Mouse (Mus musculus) liver, adult 2 months (tissue): ENCODE measurements at regions not wholly inside any gene's neighbourhood (a gene's known extent, or its start where the extent isn't known, plus 50 kb on each side); places are given as distances from the start of the nearest gene placed in this dataset.

Source experiments
- DNase-seq: peaks from one replicate; pipeline ENCODE4 v3.0.0-alpha.2; 2011; ENCODE audit warnings: low read depth, low spot score; ENCODE audit errors: extremely low read depth
- H3K27ac ChIP-seq: fragments of 200-500 bp; replicated peaks from 2 replicates; pipeline ENCODE4 v1.5.1; 2012; ENCODE audit warnings: low read depth, mild to moderate bottlenecking, control low read depth, inconsistent platforms, low read length; ENCODE audit not compliant: insufficient read depth
- H3K27me3 ChIP-seq: fragments of 200-500 bp; 2 replicates; pipeline ENCODE4 v1.6.1; 2012; ENCODE audit warnings: mild to moderate bottlenecking, moderate library complexity, low read length, inconsistent platforms; ENCODE audit not compliant: control insufficient read depth, insufficient read depth
- H3K36me3 ChIP-seq: fragments of 200-500 bp; 2 replicates; pipeline ENCODE4 v1.6.1; 2012; ENCODE audit warnings: low read length, inconsistent platforms; ENCODE audit not compliant: control insufficient read depth, insufficient read depth
- H3K4me1 ChIP-seq: fragments of 200-500 bp; 2 replicates; pipeline ENCODE4 v1.6.1; 2011; ENCODE audit warnings: low read length; ENCODE audit not compliant: control insufficient read depth, insufficient read depth
- H3K4me3 ChIP-seq: fragments of 200-500 bp; 2 replicates; pipeline ENCODE4 v1.5.1; 2011; ENCODE audit warnings: low read depth, mild to moderate bottlenecking, control low read depth, low read length, moderate library complexity; ENCODE audit not compliant: insufficient read depth
- H3K79me2 ChIP-seq: fragments of 200-500 bp; 2 replicates; pipeline ENCODE4 v1.6.1; 2012; ENCODE audit warnings: inconsistent platforms, mild to moderate bottlenecking, low read length, moderate library complexity; ENCODE audit not compliant: control insufficient read depth, insufficient read depth
- H3K9ac ChIP-seq: fragments of 200-500 bp; 2 replicates; pipeline ENCODE4 v1.6.1; 2012; ENCODE audit warnings: low read depth, mild to moderate bottlenecking, control low read depth, inconsistent platforms, low read length
- CTCF ChIP-seq: fragments of 200-500 bp; IDR thresholded peaks from 2 replicates; pipeline ENCODE4 v1.5.1; 2011; ENCODE audit warnings: low read depth, low read length, control low read depth
- POLR2A ChIP-seq: fragments of 200-500 bp; IDR thresholded peaks from 2 replicates; pipeline ENCODE4 v1.6.1; 2011; ENCODE audit warnings: low read length, control low read depth; ENCODE audit not compliant: insufficient read depth; ENCODE audit errors: extremely low read depth
- WGBS: fragments of 180-500 bp; shearing (Covaris S2); methylation state at CpG from one replicate; pipeline ENCODE4 v1.1.7; 2018; 5-methylcytosine and 5-hydroxymethylcytosine counted together

GRCm38 (mm10) chr2:80855214-80855613 is 238.2 kb downstream of the Nup35 start:
- no peak for DNase-seq
- no peak for TF ChIP-seq CTCF
- TF ChIP-seq POLR2A = no peak
- H3K36me3 ChIP-seq = no peaks in the 10 kb centered on the region
- H3K27ac ChIP-seq = no peak overlapping the region
- WGBS = 51% methylated on average over 4 of the region's 4 CpGs
- H3K4me1 ChIP-seq = no peaks in the 10 kb centered on the region
- no peaks in the 10 kb centered on the region for H3K79me2 ChIP-seq
- no peaks in the 10 kb centered on the region for H3K27me3 ChIP-seq
- H3K4me3 ChIP-seq = no peak overlapping the region
- H3K9ac ChIP-seq = no peak overlapping the region

GRCm38 (mm10) chr2:80870046-80870445 is 253.0 kb downstream of the Nup35 start:
- Histone ChIP-seq H3K36me3 (no peaks in the 10 kb centered on the region), H3K4me3 (no peak overlapping the region), H3K9ac (no peak overlapping the region), H3K27me3 (no peaks in the 10 kb centered on the region), H3K4me1 (no peaks in the 10 kb centered on the region), H3K79me2 (no peaks in the 10 kb centered on the region), H3K27ac (no peak overlapping the region)
- WGBS = 74% methylated on average over 9 of the region's 9 CpGs
- TF ChIP-seq POLR2A = no peak
- DNase-seq = no peak

GRCm38 (mm10) chr2:80870458-80870857 is 253.4 kb downstream of the Nup35 start:
- no peaks in the 10 kb centered on the region for H3K36me3 ChIP-seq
- TF ChIP-seq POLR2A (no peak), CTCF (no peak)
- H3K9ac ChIP-seq = no peak overlapping the region
- H3K4me3 ChIP-seq = no peak overlapping the region
- WGBS = 79% methylated on average over 6 of the region's 6 CpGs
- DNase-seq = no peak
- no peaks in the 10 kb centered on the region for H3K79me2 ChIP-seq
- no peaks in the 10 kb centered on the region for H3K27me3 ChIP-seq
- H3K4me1 ChIP-seq = no peaks in the 10 kb centered on the region
- no peak overlapping the region for H3K27ac ChIP-seq

GRCm38 (mm10) chr2:80871356-80871755 is 254.3 kb downstream of the Nup35 start:
- Histone ChIP-seq H3K79me2 (no peaks in the 10 kb centered on the region), H3K36me3 (no peaks in the 10 kb centered on the region), H3K9ac (no peak overlapping the region), H3K4me1 (no peaks in the 10 kb centered on the region), H3K27me3 (no peaks in the 10 kb centered on the region), H3K27ac (no peak overlapping the region), H3K4me3 (no peak overlapping the region)
- TF ChIP-seq CTCF (no peak), POLR2A (no peak)
- WGBS = 77% methylated on average over 6 of the region's 6 CpGs
- DNase-seq = no peak

GRCm38 (mm10) chr2:80878437-80878836 is 261.4 kb downstream of the Nup35 start:
- Histone ChIP-seq H3K9ac (no peak overlapping the region), H3K27ac (no peak overlapping the region), H3K36me3 (no peaks in the 10 kb centered on the region), H3K27me3 (no peaks in the 10 kb centered on the region), H3K4me3 (no peak overlapping the region), H3K79me2 (no peaks in the 10 kb centered on the region), H3K4me1 (no peaks in the 10 kb centered on the region)
- TF ChIP-seq POLR2A (no peak), CTCF (no peak)
- DNase-seq = no peak
- WGBS = 90% methylated on average over 2 of the region's 2 CpGs

- Histone ChIP-seq H3K9ac (no peak overlapping the region), H3K36me3 (no peaks in the 10 kb centered on the region), H3K27ac (no peak overlapping the region), H3K4me3 (no peak overlapping the region), H3K4me1 (no peaks in the 10 kb centered on the region), H3K79me2 (no peaks in the 10 kb centered on the region), H3K27me3 (no peaks in the 10 kb centered on the region)
- TF ChIP-seq POLR2A = no peak
- TF ChIP-seq CTCF = no peak
- 82% methylated on average over 5 of the region's 5 CpGs for WGBS
- no peak for DNase-seq
Observed at GRCm38 (mm10) chr2:80884231-80884630, 267.2 kb downstream of the Nup35 start.
